Mouse (Mus musculus): ENCODE measurements around the gene Ttc3.

Ttc3 gene

DNA sequence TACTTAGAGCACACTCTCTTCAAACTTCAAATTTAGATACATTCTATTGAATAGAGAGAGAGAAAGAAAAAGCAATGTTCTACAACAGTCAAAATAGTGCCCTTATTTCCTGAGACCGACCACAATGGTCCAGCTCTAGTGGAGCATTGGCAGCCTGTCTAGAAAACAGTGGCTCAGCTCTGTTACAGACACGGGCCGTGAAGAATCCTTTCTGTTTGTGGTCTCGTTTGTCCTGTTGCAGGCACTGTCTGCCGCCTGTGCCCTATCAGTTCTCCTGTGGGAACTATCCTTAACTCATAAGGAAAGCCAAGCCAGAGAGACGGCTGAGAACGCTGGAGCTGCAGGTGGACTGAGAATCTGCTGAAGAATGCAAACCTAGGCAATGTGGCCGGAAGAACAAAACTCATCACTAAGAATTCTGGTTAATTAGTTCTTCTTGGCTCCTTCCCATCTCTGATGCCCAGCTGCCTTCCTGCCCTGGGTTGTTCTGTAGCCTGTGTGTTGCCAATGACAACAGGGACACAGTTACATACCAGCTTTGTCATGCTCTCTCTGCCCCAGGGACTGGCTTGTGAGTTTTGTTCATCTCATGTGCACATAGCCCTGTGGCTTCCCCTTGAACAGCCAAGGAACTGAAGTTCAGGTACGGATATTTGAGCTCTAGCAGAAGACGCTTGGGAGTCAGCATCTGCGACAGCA, 20.7 kb upstream of the Ttc3 start:
- CTCF ChIA-PET, result interaction anchor here in 1 of 4 experiments (0.6 kb wide), 1 partner anchor 95 kb away, joined by 3 read pairs; no protein-coding TSS in a partner anchor
- POLR2A ChIA-PET, result interaction anchor here in 1 of 4 experiments (1.2 to 1.5 kb wide), 2 partner anchors 13 to 20 kb away, joined by 3 to 4 read pairs; partner anchors contain the start of gene Ttc3

DNA sequence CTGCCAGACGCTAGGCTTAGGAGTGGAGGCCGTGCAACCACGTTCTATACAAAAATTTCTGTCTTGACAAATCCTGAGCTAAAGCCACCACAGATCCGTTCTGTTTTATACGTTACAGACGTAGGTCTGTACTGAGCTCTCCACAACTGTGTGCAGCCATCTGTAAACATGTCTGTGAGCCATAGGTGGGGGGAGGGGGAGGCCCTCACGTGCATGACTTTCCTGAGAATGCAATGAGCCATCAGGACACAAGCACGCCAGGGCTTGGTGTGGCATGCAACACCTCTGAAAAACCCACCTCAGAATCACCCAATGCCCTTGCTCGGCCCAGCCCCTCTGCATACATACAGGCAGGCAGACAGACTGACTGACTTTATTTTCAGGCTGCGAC, 20.1 kb upstream of the Ttc3 start:
- POLR2A ChIA-PET, result interaction anchor here in 2 of 4 experiments (0.6 to 1.5 kb wide), 2 partner anchors 14 to 1871 kb away, joined by 4 to 5 read pairs; no protein-coding TSS in a partner anchor
- CTCF ChIA-PET, result no interaction called here

DNA sequence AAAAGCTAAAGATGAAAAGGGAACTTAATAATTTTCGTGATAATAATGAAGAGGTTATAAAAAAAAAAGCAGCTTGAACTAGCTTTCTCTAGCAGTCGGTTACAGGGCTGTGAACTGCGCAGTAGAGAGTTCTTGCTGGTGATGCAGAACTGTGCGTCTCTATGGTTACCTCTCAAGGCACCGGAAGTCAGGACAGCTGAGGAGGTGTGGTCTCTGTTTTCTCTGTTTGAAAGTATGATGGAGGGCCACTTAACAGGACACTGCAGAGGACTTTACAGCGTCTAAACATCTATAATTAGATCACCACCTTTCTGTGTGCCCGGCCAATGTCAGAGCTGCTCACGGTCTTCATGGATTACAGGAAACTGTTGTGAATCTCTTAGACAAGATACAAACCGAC, 16.0 kb upstream of the Ttc3 start:
- ChIA-PET POLR2A (interaction anchor here in 3 of 4 experiments (0.5 to 2.0 kb wide), 4 partner anchors 9 to 166 kb away, joined by 3 to 7 read pairs (median 4); no protein-coding TSS in a partner anchor), CTCF (interaction anchor here in 3 of 4 experiments (0.7 to 1.2 kb wide), 5 partner anchors 14 to 685 kb away, joined by 3 to 4 read pairs (median 4); no protein-coding TSS in a partner anchor)

DNA sequence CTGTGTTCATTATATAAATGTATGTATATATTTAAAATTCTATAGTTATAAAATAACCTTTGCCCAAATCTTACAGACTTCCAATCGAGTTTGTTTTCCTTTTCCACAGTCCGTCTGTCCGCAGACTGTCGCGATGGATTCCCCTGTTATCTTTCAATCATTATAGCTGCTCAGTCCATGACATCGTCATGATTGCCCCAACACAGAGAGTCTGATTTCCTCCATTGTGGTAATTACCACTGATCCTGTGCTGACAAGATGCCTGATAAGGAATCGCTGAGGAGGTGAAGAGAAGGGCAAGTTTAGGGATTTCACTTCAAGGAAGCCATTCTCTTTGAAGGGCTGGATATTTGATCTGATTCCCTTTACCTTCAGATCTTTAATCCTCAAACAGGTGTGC, 14.4 kb upstream of the Ttc3 start:
- ChIA-PET CTCF (no interaction called here), POLR2A (interaction anchor here in 1 of 4 experiments (0.6 to 2.0 kb wide), 2 partner anchors 46 to 398 kb away, joined by 4 to 7 read pairs; no protein-coding TSS in a partner anchor)

DNA sequence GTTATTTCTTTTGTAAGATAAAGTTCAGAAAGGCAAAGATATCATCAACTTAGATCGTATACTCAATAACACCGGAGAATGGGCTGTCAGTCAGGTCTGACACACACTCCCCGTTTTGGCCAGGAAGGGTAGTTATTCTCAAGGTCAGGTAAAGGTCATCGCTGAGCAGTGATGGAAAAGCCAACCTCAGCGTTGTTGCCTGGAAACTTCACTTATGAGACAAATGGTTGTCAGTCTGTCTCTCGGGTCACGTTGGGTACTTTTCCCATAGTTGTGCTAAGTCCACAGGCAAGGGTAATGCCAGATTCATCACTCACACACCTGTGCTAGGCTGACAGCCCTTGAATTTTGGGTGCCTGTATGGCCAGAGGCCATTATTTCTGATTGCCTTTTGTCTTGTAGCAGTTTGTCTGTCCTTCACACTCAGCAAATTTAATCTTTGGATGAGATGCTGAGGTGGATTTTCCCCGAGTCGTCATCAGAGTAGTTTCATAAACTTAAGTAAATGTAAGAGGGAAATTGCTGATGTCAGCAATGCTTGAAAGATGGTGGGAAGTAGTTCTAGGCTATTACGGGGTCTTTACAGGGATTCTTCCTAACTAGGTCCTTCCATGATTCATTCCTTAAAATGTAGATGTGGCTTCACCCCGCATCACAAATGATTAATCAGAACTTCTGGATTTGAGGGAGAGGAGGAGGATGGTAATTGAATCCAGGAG, 13.5 kb upstream of the Ttc3 start:
- CTCF ChIA-PET, result no interaction called here
- POLR2A ChIA-PET, result no interaction called here

DNA sequence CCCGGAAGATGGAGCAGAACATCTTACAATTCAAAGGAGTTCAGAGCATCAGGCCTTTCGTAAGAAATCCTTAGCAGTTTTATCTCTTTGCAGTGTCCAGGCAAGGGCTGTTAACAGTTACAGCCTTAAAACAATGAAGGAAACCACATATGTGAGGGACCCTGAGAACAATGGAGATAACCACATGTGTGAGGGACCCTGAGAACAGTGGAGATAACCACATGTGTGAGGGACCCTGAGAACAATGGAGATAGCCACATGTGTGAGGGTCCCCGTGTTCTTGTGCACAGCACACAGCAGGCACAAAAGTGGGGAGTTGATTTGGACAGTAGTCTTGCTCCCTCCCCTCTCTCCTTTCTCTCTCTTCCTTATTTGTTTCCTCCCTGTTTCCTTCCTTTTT, 12.3 kb upstream of the Ttc3 start:
- POLR2A ChIA-PET, result no interaction called here
- CTCF ChIA-PET, result no interaction called here

DNA sequence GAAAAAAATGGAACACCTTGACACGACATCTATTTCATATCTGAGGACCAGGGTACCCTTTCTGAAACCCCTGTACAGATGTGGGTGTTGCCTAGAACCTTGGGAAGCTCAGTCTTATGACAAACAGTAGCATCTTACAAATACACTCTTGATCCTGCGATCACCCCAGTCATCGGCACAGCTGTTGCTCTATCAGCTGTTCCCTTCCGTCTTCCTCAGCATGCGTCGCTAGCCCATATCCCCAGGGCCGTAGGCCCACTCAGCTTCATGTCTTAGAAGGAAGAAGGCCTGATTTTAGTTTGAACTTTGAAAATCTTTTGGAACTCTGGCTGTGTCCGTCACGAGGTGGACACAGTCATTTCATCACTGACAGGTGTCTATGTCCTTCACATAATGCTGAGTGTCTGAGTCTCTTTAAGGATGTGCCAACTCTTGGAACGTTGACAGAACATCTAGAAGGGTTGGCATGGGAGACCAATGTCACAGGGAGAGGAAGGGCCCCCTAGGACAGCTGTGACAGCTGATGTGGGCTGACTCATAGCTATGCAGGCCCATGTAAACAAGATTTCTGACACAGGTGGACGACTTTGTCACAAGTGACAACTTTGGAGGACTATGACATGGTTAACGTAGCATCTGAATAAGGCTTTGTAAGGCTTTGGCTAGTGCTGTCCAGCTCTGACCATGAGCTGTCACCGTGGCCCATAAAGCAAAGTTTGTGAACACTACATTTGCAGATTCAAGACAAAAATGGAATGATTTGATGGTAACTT, 9.7 kb upstream of the Ttc3 start:
- CTCF ChIA-PET, result no interaction called here
- POLR2A ChIA-PET, result interaction anchor here in 1 of 4 experiments (2.0 kb wide), 1 partner anchor 9 kb away, joined by 5 read pairs; the partner anchor contains the start of gene Ttc3

DNA sequence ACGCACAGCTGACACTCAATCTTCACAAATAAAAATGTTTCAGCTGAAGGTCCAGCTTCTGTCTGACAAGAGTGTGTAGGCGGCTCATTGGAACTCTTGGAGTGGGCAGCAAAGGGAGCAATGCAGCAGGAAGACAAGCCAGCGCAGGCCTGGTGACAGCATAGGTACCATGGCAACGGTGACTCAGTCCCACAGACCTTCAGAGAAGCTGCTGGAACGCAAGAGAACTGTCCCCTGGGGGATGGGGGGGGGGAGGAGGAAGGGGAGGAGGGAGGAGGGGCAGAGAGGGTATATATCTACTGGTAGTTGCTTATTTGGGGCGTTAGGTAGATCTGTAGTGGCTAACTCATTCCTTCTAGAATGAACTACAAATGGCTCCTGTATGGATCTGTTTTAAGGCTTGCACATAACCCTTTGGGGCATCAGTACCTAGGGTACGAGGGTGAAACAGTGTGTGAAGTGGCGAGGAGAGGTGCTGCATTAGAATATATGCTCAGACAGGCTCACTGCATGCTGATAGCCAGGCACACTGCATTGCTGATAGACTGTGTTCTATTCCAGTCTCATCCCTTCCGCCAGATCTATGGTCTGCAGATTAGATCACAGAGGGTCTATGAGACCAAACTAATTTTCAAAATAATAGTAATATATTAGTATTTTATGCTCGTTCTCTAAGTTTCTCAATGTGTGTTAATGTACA, 8.1 kb upstream of the Ttc3 start:
- CTCF ChIA-PET, result no interaction called here
- POLR2A ChIA-PET, result interaction anchor here in 2 of 4 experiments (0.5 to 0.8 kb wide), 3 partner anchors 196 to 430 kb away, joined by 3 read pairs; no protein-coding TSS in a partner anchor

DNA sequence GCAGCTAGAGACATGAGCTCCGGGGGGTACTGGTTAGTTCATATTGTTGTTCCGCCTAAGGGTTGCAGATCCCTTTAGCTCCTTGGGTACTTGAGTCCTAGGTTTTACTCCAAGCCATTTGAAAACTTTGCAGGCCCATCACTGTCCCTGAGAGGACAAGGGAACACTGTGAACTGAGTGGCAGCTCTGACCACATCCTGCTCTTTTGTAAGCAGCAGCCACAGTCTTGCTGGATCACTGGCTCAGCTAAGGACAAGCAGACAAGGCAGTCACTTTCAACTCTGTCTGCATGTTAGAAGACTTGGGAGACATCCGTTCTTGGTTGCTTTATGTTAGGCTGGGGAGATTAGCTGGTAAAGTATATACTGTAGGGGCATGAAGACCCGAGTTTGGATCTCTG, 6.6 kb upstream of the Ttc3 start:
- POLR2A ChIA-PET, result no interaction called here
- CTCF ChIA-PET, result no interaction called here

DNA sequence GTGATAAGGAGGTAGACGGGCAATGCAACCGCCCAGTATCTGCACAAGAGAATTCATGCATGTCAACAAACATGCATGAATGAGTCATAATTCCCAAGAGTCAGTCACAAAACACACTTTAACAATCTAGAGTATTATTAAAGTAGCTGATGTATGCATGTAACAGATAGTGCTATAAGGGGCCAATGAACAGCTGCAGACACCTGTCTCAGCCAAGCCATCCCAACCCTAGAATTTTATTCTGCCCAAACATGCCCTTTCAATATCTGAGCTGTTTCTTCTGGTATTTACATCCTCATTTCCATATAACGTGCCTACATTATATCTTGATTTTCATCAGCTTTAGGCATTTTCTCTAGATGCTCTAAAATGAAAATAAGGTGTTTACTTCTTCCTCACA, 5.0 kb upstream of the Ttc3 start:
- ChIA-PET POLR2A (no interaction called here), CTCF (no interaction called here)

DNA sequence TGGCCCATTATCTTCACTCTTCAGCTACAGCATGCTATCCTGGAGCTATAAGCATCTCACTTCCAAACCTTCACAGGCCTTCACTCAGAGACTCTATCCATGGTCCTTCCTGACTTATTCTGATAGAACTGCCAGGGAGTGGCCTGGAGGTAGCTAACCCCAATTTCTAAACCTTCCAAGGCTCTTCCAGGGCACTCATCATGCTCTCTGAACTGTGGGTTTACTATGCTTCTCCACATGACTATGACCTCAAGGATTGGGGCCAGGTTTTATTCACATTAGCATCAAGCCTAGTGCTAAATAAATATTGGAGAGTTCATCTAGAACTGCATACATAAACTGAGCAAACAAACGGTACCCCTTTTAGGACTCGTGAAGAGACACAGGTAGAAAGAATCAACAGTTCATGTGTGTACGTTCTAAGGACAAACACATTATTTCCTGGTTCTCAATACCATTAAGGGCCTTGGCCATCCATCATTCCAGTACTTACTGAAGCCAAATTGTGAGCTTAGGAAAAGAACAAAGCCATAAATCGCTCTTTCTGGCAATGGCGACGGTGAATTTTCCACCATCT, 734 bp upstream of the Ttc3 start:
- POLR2A ChIA-PET, result interaction anchor here in 3 of 4 experiments (0.6 to 3.5 kb wide), 19 partner anchors 10 to 683 kb away, joined by 3 to 19 read pairs (median 4); partner anchors contain the start of genes Hlcs (in 2 of the 3) and Morc3 (in 1 of the 3)
- CTCF ChIA-PET, result interaction anchor here in 2 of 4 experiments (0.6 to 1.2 kb wide), 3 partner anchors 16 to 455 kb away, joined by 3 read pairs; partner anchors contain the start of gene Hlcs (in 1 of the 2)

DNA sequence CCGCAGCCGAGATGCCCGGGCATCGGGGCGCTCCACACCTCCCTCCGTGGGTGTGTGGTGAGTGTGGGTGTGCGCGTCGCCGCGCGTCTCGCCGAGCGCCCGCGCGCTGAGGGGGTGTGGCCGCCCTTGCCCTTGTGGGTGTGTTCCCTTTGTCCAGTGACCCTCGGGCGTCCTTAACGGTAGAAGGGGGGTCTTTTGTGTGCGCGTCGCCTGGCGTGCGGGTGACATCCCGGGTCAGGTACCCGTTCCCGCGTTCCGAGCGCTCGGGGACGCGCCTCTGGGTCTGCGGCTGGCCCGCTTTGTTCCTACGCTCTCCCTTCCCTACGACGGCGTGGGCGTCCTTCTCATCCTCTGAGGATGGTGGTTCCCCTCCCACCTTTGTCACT, 490 bp downstream of the Ttc3 start:
- CTCF ChIA-PET, result interaction anchor here in 1 of 4 experiments (0.6 to 1.2 kb wide), 2 partner anchors 419 to 1971 kb away, joined by 3 read pairs; no protein-coding TSS in a partner anchor
- POLR2A ChIA-PET, result interaction anchor here (0.6 to 3.5 kb wide), 25 partner anchors 13 to 769 kb away, joined by 3 to 19 read pairs (median 3); partner anchors contain the start of genes Hlcs (in 2 of the 4), Chaf1b (in 1 of the 4) and Morc3 (in 1 of the 4)

DNA sequence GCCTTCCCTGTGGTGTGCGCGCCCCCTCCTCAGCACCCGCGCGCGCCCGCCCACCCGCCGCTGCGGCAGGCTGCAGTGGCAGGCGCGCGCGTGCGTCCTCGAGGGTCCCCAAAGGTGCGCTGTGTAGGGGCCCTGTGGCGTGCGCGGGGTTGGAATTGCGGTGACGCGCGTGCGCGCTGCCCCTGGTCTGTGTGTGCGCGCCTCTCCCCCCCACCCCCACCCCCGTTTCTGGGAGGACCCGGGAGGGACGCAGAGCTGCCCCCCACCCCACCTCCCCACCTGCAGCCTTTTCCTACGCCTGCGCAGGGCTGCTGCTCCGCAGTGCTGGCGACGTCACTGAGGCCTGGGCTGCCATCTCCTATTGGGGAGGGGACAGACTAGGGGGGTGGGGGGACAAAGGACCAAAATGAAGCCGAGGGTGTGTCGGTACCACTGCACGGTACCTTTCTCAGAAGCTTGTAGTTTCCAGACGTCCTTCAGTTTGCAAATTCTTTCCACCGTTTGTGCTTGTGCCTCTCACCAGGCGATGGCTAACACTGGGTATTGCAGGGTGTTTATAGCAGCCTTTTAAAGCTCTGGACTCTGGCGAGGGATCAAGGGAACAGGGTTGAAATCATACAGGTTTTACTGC, 998 bp downstream of the Ttc3 start, which contains the start of gene Pigp:
Gene Pigp, minus strand, starts transcription at position 542 of the 631 bp plus-strand sequence.
- POLR2A ChIA-PET, result interaction anchor here in 3 of 4 experiments (0.5 to 3.5 kb wide), 28 partner anchors 9 to 556 kb away, joined by 3 to 19 read pairs (median 4); partner anchors contain the start of genes Chaf1b (in 1 of the 3), Hlcs (in 1 of the 3) and Vps26c (in 1 of the 3)
- CTCF ChIA-PET, result interaction anchor here in 1 of 4 experiments (0.6 to 1.2 kb wide), 3 partner anchors 10 to 1970 kb away, joined by 3 read pairs; no protein-coding TSS in a partner anchor

DNA sequence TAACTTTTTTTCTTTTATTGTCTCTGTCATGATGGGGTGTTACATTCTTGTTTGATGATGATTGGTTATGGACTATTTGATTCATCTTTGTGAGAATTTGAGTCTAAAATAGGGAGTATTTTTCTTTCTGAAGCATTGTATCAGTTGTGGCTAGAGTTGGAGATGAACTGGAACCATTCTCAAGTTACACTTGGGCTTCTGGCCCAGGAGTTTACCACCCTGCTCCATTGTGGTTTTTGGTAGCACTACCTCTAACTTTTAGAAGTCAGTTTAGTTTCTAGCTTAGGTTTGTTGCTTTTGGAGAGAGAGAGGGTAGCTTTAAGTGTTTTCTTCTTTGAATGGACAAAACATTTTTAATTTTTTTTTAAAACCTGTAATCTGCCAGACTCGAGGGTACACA, 9.0 kb downstream of the Ttc3 start:
- ChIA-PET POLR2A (interaction anchor here in 2 of 4 experiments (0.8 to 2.9 kb wide), 6 partner anchors 7 to 477 kb away, joined by 3 to 9 read pairs (median 6); partner anchors contain the start of genes Pigp (in 1 of the 2) and Ttc3 (in 1 of the 2)), CTCF (no interaction called here)

DNA sequence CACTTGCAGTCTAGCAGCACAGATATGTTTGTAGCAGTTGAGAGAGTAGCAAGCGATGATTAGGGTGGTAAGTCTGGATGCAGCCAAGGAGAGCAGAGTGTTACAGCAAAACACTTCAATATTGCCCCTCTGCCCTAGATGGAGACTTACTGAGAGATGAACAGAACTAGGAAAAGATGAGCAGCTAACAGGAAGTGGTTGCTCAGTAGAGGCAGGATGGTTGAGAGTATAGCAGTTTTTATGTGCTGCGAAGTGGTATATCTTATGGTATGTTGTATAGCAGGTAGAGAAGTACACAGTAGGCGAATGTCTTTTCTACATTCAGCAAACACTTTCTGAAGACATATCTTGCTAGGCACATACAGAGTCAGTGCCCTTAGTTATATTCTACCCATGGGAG, 12.9 kb downstream of the Ttc3 start:
- POLR2A ChIA-PET, result interaction anchor here in 2 of 4 experiments (0.6 to 3.2 kb wide), 8 partner anchors 11 to 186 kb away, joined by 3 to 8 read pairs (median 3); partner anchors contain the start of genes Pigp (in 2 of the 2) and Ttc3 (in 1 of the 2)

DNA sequence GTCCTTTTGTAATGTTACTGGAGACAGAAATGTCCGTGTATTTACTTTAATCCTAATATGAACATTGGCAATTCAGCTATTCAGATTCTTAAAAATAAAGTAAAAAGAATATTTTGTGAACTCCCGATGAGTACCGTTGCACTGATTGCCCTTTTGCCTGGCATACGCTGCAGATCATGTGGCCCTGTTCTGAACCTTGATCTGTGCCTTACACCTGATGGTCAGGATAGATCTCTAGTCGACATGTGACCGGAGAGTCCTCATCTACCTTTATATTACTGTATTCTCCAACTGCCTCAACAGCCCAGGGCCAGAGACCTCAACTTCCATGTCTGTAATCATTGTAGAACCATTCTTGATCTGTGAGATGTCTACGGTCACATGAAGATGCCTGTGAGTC, 17.3 kb downstream of the Ttc3 start:
- ChIA-PET POLR2A (interaction anchor here in 1 of 4 experiments (1.5 kb wide), 1 partner anchor 9 kb away, joined by 6 read pairs; no protein-coding TSS in a partner anchor), CTCF (no interaction called here)

More for the DNA sequence above, 12.9 kb downstream of the Ttc3 start:
- CTCF ChIA-PET, result interaction anchor here in 1 of 4 experiments (0.6 kb wide), 1 partner anchor 124 kb away, joined by 3 read pairs; no protein-coding TSS in a partner anchor

DNA sequence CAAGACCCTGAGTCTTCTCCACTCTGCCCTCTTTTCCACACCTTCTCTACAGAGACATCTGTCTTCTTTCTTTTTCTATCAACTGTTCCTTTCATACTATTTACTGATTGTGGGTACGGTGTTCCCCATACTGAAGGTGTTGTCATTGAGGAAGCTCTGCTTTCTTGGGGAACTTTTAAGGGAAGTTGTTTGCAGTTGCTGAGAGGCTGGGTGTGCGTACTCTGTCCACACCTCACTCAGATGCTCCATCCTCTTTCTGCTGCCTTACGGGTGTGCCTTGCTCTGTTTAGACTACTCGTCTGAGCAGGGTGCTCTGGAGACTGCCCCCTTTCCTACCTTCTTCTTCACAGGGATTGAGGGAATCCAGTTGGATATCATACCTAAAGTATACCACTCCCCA, 21.9 kb downstream of the Ttc3 start:
- ChIA-PET POLR2A (no interaction called here), CTCF (no interaction called here)
